Mouse (Mus musculus) megakaryocyte progenitor cell, adult 5-6 weeks (primary cell): ENCODE results near the gene Vps13d. TPM values are rescaled to one million over a fixed set of nuclear protein-coding genes. Genes with fewer than 3 reads are reported as not detected.

Experiments used
- ATAC-seq: replicated peaks from 2 replicates; pipeline ENCODE4 v1.8.0; 2016; ENCODE audit warnings: mild to moderate bottlenecking, moderate TSS enrichment, inconsistent platforms; ENCODE audit not compliant: poor library complexity
- total RNA-seq, 2 experiments: library from RNA; stranded (forward) in 1 of 2; stranded (reverse) in 1 of 2; fragments of 157-497, 149-512 nt in 1 of 2; fragments of 200-1000 nt in 1 of 2; gene quantifications; 2 replicates each; pipeline versions ENCODE4 v1.2.3 to v1.2.4; 2015 to 2017

Gene Vps13d
- total RNA-seq, 2 experiments from 2014 or later = 19.9 to 45.6 TPM

DNA sequence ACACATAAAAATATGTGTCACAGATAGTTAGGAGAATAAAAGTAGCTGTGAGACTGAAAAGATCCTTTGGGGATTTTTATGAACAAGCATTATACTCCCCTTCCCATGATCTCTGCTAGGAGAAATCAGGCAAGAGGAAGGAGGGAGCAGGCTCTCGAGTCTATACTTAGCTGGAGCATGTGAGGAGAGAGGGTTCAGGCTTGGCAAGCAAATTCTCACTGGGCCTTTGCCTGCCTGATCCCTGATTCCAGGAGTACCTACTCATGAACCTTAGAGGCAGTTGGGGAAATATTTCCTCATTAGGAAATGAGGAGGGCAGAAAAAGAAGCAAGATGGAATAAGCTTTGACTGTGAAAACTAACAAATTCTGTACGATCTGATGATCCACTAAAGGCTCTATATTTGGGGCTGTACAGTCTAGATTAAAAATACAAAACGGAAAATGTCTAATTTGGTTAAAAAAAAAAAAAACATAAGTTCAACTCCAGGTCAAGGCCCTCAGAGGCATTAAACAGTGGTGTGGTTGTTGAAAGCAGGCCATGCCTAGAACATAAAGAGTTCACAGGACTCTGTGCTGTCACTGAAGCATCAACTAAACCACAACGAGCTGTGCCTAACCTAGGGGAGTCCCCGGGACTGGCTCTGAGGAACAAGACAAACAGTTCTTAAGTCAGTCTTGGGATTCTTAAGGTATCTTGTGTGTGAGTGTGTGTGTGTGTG is 149.3 kb downstream of the Vps13d start:
- no peak for ATAC-seq

DNA sequence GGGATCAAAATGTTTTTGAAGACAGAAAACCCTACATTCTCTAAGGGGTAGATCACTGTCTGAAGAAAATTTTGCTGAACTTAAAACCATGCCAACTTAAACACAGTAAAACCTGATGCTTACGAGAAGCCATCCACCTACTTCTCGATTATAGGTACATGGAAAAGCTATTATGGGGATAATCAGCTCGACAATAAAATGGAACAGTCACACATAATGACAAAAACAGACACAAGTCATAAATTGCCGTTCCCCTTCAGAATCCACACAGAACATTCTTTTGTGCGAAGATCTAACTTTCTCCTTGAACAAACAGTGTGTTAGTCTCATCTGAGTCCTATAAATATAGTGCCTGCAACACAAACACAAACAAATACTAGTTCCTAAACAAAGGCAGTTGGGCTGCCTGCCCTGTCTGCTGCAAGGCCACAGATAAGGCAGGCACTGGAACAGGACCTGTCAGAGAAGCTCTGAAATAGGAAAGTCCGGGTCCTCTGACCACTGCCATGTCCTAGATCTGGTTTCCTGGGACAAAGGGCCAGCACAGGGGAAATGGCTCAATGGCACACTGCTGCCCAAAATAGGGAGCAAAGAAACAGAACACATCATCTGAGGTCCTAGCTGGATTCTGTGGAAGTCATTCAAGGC is 153.5 kb downstream of the Vps13d start:
- ATAC-seq = no peak

DNA sequence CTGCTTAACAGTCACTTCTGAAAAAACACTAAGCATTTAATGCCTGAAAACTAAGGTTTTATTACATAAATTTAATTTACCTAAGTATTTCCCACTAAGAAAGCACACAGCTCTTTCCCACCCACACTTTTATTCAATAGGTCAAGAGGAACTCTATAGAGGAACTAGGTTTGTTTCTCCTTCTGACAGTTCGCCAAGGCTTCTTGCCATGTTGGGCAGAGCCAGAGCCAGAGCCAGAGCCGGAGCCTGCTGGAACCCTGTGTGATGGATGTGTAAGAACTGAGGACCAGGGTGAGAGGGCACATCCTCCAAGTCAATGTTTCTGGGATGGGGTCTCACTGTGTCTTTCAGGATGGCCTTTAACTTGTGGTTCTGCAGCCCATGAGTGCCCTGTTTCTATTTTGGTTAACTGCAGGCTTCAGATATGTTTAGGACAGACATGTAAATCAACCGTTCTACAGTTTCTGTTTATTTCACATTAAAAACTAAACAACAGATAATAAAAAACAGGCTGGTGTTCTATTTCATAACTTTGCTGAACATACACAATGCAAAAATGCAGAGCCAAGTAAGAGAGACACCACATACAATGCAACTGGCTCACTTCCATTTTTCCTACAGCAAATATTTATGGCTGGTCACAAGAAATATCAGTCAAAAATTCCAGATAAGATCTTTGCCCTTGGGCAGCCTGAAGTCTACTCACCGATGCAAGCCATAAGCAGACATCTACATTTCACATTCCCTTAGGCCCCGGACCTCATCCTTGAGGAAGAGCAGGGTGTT is 157.0 kb downstream of the Vps13d start:
- ATAC-seq = no peak

DNA sequence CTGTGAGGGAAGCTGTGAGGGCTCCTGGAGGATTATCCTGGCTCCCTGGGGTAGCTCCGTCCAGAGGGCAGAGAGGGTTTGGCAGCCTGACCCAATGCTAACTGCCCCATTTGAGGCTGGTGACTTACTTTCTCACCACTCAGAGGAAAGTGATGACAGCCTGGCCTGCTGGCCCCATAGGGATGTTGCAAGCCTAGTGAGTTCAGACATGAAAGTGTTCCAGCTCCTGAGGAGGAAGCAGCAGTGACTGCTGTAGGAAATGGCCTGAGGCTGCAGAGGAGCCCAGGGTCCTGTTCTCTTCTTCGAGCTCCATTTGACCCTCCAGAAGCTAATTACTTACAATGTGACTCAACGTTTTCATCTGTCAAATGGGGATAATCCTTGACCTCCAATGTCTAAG is 157.8 kb downstream of the Vps13d start:
- ATAC-seq = peak; percentile 59

DNA sequence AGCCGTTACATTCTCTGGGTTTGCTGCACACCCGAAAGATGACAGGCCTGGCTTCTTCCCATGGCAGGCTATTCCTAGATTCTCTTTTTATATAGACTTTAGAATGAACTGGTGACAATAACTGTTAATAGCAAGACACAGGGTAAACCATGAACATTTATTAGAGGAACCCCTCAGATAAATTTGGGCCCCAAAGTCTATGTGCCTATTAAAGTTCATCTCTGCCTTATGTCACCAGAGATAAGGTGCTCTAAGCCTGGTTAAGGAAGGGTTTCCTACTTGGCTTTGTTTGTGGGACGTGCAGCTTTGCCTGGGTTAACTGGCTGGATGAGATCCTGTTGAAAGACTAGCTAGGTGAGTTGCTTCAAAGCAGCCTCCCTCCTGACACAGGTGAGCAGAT is 159.4 kb downstream of the Vps13d start:
- no peak for ATAC-seq

DNA sequence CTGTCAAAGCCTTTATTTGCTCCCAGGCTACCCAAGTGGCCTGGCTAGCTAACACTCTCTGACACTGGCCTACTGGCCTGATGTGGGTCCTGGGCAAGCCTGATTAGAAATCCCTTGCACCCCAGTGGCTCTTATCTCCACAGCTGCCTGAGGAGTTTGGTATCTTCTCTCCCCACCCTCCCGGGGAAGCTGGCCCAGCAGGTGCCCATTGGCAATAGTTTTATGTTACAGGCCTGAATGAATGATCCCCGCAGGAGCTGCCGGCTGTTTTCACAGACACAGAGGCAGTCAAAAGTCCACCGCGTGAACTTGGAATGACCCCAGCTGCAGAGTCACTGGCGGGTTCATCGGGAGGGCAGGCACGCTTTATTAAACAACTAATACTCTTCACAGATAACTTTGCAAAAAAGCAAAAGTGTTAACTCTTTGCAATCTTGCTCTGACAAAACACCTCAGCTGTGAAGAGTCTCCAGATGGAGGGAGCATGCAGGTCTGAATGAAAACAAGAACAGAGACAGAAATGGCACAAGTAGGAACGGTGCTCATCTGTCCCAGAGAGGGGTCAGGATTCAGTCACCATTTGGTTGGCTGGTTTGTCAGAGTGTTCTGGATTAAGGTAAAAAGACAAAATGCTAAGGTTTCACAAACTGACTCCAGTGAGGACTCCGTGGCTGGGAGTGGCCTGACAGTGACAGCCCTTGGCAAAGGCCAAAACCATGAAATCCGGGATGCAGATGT is 160.1 kb downstream of the Vps13d start:
- peak; percentile 40 for ATAC-seq

DNA sequence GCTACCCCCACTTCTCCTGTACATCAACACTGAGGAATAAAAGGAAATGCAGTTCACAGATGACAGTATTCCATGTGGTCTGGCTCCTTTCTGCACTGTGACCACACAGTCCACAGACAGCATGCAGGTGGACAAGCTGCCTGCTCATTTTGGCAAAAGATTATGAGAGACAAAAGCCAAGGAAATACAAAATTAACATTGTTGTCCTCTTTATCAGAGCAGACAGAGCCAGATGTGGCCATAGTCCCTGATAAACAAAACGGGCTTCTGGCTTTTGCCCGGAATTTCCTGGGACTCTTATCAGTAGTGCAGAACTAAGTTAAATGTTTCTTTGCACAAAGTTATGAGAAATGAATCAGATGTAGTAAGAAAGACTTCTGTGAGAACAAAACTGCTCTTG is 161.4 kb downstream of the Vps13d start:
- ATAC-seq = peak; percentile 33

DNA sequence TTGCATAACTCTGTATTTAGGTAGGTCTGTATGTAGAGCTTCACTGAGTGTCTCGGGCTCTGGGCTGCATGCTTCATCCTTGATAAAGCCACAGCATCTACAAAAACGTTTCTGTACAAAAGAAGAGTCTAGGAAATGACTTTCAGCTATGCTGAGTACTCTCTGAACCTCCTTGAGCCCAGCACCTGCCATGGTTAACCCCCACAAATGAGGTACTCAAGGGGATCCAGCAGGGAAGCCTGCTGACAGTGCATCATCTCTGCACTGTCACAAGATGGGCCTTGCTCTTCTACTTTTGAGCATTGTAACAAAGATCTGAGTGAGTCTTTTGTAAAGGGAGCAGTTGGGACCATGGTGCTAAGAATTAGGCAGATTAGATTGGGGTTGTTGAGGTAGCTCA is 162.2 kb downstream of the Vps13d start:
- no peak for ATAC-seq

DNA sequence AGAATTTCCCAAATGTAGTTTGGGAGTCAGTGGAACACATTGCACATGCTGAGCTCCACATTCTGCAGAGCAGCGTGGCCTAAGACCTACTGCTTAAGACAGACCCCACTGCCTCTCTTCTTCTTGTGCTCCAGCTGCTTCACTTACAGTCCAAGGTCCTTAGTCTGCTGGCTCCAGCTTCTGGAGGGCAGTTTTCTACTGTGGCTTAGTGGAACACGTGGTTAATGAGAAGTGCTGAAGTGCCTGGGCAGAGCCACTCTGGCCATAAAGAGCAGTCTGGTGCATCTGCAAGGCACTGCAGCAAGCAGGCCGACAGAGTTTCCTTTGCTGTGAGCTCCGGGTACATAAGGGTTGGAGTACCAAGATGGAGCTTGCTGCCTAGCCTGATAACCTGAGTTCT is 163.3 kb downstream of the Vps13d start:
- no peak for ATAC-seq

DNA sequence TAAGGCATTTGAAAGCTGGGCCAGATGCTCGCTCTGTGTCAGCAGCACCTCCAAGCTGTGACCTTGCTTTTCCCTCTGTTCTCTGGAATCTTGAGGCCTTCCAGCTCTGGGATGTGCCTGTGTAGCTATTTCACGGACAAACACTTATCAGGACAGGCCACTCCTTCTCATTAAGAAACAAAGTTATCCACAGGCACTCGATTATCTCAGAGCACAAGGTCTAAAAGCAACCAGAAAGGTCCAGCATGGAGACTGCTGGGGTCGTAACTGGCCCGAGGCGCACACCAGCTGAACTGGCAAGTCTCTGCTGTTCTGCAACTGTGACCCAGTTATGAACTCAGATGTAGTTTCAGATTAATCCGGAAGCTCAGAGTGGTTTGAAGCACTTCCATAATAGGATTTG is 168.4 kb downstream of the Vps13d start:
- peak; percentile 34 for ATAC-seq

DNA sequence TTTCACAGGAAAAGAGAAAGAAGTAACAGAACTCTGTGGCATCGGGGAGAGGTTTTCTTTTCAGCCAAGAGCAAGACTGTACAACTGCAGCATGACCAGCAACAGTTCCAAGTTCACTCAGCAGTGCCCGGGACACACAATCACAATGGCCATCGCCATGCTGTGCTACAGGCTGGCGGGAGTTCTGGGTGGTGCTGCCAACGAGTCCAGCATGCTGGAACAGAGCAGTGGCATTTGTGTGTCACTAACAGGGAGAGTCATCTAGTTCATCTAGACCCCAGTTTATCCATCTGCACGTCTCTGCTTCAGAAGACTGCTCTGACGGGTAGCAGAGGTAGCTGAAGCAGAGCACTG is 169.4 kb downstream of the Vps13d start:
- peak; percentile 15; the same call in 1 of the 2 replicates for ATAC-seq

DNA sequence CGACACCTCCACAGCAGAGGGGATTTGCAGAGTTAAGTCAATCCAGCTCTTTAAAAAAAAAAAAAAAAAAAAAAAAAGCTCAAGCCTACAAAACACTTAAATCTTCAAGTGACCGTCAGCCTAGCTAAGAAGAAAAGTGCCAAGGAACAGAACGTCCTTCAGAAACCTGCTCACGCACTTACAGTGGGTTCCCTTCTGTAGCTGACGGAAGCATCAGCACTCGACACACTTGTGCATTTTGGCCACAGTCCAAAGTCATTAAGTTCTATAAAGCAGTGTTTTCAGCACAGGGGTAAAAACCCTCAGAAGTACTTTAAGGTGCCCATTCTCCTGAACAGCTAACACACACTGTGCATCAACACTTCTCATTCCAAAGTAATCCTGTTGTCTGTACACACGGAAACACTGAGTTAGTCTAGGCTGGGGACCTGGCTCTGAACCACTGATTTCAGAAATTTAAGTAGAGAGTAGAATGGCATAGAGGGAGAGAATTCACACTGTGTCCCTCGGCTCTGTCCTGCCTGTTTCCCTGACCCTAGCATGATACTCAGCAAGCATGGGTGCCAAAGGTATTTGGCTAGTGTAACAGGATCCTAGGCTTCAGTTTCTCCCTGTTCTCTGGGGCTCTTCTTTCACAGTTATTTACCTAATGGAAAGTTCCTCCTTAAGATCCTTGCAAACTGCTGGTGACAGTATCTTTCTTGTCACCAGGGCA is 170.0 kb downstream of the Vps13d start:
- peak; percentile 9 for ATAC-seq

DNA sequence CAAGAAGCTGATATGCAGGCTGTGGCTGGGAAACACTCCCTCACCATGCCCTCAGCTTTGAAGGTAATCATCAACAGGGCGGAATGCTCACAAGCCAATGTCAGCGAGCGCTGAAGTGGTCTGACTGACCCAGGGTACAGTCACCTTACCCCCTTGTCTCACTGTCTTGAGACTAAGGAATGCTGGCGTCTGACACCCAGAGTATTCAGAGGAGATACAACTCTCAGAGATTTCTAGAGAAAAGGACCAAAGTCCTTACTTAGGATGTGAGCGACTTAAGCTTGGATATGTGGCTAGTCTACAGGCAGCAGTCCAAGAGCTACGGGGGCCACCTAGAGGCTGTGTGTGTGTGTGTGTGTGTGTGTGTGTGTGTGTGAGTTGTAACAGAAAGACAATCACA is 170.9 kb downstream of the Vps13d start:
- no peak for ATAC-seq

DNA sequence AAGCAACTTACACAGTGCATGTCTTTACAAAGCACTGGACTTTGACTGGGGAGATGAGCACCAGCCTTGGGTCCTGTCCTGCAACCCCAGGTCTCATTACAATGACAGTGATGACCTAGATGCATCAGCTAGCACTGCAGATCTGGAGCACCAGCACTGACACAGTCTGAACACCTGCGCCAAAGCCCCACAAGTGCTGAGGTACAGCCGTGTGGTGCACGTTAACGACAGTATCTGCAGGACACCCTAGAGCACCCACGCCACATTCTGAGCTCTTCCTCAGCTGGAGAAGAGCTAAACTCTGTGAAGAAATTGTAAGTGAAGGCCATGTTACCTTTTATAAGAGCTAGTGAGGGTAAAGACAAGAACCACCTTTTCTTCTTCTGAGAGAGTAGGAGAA is 172.0 kb downstream of the Vps13d start:
- ATAC-seq = no peak

DNA sequence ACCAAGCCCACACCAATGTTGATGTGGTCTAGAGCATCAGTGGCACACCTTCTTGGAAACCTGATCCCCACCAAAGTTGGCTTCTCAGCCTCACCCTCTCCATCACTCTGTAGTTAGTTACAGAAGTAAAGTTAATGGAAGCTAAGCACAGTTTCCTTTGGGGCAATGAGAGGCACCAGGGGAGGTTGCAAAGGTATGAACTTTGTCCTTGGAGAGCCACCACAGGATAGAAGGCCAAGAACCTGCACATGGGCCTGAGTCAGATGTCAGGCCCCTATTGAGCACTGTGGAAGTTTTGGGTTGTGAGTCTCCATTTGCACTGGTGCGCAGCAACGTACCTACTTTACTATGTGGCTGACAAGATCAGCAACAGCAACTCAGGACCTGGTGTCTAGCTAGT is 172.6 kb downstream of the Vps13d start:
- ATAC-seq = no peak

DNA sequence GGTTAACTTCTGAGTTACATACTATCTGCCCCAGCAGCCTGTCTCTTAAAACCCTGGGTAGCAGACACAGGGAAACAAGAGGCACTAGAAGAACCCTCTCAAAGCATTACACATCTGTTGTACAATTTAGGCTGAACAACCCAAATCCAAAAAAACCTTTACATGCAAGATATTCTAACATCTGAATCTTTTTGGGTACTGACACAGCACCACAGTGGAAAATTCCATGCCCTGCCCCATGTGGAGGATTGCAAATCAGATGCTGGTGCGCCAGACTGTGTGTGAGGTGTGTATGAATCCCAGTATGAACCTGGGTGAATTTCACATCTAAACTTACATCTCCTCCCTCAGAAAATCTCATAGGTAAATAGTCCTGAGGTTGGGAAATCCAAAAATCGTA is 174.4 kb downstream of the Vps13d start:
- ATAC-seq = no peak

DNA sequence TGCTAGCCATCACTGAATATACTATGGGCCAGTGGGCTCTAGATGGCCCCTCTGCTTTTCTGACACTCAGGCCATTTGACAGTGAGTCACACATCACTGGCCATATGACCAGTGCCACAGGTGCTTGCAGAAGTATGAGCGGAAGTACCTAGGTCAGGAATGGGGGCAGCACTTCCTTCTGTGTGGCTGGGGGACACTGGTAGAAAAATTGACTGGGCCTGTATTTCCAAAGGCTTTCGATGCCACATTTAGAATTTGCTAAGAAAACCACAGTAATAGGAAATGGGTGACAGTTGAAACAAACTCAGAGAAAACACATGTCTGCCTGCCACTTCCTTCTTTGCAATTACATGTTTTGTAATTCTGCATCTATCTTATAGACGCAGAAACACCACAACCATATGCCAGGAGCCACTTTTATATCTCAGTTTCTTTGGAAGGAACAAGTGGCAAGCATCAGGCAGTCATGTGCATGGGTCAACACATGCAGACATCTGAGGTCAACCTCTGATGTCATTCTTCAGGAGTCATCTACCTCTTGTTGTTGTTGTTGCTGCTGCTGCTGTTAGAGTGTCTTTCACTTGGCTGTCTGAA is 175.6 kb downstream of the Vps13d start:
- peak; percentile 74 for ATAC-seq

DNA sequence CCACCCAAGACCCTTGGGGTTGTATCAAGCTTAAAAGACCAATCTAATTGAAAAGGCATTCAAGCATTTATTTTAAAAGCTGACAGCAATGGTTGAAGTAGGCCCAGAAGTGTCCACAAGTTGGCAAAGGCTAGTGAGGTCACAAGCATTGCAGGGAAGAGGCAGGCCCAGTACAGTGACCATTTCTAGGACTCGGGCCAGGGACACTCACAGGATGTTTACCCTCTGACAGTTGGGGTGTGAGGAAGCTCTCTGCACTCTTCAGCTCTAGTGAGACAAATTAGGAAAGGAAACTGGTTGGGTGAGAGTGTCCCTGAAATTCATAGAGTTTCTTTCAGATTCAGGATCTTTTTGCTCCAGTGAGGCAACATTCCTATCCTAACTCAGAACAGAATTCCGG is 177.1 kb downstream of the Vps13d start:
- ATAC-seq = peak; percentile 41

DNA sequence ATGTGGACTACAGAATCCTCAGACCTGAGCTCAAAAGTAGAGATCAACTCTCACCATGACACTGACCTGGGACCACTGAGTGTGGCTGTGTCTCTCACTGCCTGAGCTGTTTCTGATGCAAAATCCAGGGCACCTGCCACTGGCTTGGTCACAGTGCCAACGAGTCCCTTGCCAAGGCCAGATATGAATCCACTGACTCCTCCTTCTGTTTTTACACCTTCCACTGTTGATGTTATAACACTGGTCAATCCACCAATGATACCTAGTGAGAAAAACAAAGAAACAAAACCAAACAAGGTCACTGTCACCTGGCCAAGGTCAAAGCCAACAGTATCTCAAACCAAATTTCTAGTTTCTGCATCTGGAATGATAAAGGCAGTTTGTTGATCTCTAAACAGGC is 178.1 kb downstream of the Vps13d start:
- no peak for ATAC-seq

DNA sequence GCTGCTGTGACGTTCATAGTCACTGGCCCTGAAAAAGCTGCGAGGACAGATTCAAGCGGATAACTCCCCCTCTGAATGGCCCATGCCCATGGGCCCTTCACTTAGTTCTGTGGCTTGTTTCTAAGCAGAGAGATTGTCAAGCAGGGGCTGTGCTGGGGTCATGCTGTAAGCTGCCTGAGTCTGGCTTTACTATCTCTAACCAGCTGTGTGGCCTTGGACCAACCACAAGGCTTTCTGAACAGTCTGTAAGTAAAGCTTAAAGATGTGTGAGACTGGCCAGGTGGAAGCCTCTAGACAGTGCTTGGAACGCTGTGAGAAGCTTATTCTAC is 180.2 kb downstream of the Vps13d start:
- no peak for ATAC-seq
